Mouse (Mus musculus) liver, adult 2 months (tissue): ENCODE data around the gene Itga1.

Source experiments
- CTCF ChIP-seq: fragments of 200-500 bp; IDR thresholded peaks from 2 replicates; pipeline ENCODE4 v1.5.1; 2011; ENCODE audit warnings: low read depth, low read length, control low read depth
- POLR2A ChIP-seq: fragments of 200-500 bp; IDR thresholded peaks from 2 replicates; pipeline ENCODE4 v1.6.1; 2011; ENCODE audit warnings: low read length, control low read depth; ENCODE audit not compliant: insufficient read depth; ENCODE audit errors: extremely low read depth

DNA sequence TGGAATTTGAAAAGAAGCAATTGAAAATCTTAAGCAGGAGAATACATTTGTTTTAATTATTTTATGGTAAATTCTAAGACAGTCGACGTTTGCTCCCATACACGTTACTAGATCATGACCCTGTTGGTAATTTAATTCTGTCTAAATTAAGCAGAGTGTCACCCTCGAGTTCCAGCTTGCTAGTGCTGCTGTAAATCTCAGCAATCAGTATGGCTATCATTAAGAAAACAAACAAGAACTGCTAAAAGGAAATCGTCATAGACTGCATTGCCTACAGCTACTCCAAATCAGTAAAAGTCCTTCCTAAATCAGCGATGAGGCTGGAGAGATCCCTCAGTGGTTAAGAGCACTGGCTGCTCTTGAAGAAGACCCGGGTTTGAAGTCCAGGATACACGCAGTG is 66.4 kb downstream of the Itga1 start:
- TF ChIP-seq CTCF (no peak), POLR2A (no peak)
